Mouse (Mus musculus) kidney, adult 2 months (tissue): ENCODE measurements around the gene Cntn5.

ENCODE experiments used
- CTCF ChIP-seq: fragments of 200-500 bp; conservative IDR thresholded peaks from 2 replicates; pipeline ENCODE4 v1.5.1; 2011; ENCODE audit warnings: low read depth, mild to moderate bottlenecking, control low read depth, low read length, moderate library complexity, mixed read lengths; ENCODE audit not compliant: insufficient read depth, insufficient read length
- POLR2A ChIP-seq: fragments of 200-500 bp; IDR thresholded peaks from one replicate; pipeline ENCODE4 v1.6.1; 2011; ENCODE audit warnings: low read depth, low read length, control low read depth

- TF ChIP-seq CTCF = no peak
- no peak for TF ChIP-seq POLR2A
Observed at GRCm38 (mm10) chr9:9817477-9817876, 1087.1 kb downstream of the Cntn5 start.
